Mouse (Mus musculus): Measurements from ENCODE around the gene Ocln.

Gene Ocln

DNA sequence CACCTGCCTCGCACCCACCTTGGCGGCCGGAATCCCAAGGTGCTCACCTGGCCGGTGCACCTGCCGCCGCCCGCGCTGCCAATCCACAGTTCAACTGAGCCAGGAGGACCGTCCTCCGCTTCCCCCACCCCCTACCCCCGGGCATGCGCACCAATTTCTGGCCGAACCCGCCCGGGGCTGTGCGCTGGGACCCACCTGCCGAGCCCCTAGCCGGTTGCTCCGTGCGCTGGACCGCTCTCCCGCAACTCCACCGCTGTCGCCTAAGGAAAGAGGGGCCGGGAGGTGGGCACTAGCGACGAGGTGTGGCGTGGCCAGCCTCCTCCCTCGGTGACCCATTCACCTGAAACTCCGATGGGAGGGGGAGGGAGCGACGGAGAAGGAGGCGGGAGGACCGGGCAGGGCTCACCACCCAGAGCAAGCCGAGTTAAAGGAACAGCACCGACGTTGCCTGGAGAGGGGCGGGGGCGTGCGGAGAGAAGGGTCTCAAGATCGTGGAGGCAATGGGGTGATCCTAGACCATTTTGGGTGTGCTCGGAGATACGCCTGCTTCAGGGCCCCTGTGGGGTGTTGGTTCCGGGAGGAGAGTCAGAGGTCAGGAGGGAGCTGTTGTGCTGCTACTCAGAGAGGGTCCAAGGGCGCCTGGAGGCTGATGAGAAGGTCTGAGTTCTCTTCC, at the start of gene Ocln:
Gene Ocln (minus strand): TSS at position 350 of the 673 bp plus-strand sequence.
- in situ Hi-C loops (cut with MboI), result no loop called here

DNA sequence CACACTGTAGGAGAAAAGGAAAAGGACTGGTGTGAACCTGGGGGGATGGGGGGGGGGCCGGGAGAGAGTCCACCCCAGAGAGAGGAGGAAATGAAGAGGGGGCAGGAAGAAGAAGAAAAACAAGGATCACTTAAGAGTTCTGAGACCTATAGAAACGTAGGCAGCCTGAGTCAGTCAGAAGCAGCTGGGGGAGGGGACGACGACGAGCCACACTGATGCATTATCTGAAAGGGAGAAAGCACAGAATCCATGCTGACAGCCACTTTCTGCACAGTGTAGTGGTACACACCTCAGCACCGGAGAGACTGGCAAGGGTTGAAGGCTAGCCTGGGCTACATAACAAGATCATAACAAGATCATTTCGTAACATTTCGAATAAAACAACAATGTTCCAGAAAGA, 48.5 kb upstream of the Ocln start:
- in situ Hi-C loops (cut with MboI), result no loop called here

DNA sequence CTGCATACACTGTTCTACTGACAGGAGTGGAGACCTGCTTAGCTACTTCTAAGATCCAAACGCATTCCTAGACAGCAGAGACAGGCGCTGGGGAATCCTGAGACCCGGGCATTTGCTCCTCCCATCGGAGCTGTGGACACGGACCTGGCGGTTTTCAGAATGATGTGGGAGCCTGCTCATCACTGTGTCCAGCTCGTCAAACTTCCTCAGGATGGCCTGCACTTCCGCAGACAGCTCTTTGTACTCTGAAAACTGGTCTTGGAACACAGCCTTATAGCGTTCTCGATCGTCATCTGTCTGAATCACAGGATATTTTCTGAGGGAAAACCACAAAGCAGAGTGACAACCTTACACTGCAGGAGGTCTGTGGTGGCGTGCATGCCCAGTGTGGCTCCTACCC, 47.8 kb upstream of the Ocln start:
- in situ Hi-C loops (cut with MboI), result no loop called here

DNA sequence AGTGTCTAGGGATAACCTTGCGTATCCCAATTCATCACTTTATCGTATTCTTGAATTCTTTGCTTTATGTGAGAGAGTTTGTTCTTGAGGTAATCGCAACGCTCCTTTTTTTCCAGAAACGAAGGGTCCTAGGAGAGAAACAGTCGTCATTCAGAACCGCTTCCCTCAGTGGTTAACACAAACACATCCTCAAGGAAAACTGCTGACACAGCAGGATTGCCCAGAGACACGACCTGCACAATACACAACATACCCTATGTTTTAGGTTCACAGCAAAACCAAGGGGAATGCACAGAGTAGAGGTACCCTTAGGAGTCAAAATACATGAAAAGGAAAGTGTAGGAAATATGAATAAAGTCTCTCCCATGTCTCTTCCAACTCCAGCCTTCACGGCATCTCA, 44.8 kb upstream of the Ocln start:
- in situ Hi-C loops (cut with MboI), result no loop called here

DNA sequence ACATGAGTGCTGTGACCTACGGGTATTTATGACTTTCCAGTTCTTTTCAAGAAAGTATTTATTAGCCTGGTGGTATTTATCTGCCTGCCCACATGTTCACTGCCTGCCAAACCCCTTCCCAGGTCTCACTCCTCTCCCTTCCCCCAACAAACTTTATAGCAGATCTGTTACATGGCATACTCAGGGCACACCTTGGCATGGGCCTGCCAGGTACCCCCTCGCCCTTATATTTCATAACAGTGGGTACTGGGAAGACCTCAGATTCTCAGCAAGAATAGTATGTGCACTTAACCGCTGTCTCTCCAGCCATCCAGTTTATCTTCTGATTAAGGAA, 43.0 kb upstream of the Ocln start:
- in situ Hi-C loops (cut with MboI), result no loop called here

DNA sequence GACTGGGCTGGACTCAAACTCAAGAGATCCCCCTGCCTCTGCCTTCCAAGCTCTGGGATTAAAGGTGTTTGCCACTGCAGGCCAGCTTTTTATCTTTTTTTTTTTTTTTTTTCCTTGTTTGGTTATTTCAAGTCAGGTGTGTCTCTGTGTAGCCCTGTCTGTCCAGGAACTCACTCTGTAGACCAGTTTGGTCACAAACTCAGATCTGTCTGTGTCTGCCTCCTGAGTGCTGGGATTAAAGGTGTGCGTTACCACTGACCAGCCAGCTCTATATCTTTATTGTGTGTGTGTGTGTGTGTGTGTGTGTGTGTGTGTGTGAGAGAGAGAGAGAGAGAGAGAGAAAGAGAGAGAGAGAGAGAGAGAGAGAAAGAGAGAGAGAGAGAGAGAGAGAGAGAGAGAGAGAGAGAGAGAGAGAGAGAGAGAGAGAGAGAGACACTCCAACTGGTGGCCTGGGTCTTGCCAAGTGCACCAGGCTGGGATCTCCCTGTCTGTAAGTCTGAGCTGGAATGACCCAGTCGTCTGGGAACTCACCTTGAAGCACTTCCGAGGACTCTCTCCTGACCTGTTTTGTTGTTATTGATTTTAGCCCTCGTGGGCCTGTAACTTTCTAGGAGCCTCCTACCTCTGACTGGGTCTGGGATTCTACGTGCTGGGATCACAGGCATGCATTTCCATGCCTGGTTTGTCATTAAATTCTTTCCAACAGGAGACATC, 42.5 kb upstream of the Ocln start:
- in situ Hi-C loops (cut with MboI), result no loop called here

DNA sequence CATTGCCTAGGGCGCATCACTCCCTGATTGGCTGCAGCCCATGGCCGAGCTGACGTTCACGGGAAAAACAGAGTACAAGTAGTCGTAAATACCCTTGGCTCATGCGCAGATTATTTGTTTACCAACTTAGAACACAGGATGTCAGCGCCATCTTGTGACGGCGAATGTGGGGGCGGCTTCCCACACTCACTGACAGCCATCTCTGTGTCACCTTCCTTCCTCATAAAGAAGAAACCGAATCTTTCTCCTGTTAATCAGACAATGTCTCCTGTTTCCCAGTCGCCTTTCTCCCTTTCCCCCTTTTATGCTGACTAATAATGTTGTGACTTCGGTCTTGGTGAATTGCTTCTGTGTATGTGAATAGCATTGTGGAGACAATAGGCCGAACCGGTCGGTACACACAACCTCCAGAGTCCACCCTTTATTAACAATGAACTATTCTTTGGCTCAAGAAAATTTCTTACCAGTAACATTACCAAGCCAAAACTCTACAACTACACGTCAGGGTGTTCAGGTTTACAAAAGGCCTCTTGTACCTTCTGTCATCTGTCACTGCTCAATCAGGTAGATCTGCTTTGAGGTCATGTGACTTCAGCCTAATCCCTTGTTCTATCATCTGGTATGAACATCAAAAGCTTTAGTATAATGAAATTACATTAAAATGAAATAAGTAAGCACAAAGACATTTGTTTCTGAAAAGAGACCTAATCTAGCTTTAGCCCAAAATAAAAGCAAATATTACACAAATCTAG, 41.7 kb upstream of the Ocln start:
- in situ Hi-C loops (cut with MboI), result no loop called here

DNA sequence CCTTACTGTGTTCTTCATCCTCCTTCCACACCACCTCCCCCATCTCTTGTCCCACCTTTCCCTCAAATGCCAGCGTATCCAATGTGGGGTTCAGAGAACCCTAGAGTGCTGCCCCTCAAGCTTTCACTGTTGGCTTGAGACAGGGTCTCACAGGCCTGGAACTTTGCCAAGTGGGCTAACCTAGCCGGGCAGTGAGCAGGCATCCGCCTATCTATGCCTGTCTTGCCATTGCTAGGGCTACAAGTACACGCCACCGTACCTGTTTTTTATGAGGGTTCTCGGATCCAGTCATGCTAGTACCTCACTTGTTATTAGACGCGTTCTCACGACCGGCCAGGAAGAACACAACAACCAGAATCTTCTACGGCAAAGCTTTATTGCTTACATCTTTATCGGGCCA, 36.1 kb upstream of the Ocln start:
- in situ Hi-C loops (cut with MboI), result no loop called here

DNA sequence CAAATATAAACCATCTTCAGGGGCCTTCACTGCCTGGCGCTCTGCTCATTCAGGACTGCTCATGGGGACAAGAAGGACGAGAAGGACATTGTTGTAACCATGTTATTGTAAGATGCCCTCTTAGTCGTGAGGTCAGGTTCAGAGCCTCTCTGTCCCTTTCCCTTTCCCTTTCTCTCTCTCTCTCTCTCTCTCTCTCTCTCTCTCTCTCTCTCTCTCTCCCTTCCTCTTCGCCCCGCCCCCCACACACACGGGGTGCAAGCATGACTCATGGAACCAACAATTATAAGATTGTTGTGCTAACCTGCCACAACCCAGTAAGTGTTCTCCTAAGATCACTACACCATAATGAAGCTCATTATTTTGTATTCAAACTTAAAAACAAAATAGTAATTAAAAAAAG, 29.6 kb upstream of the Ocln start:
- in situ Hi-C loops (cut with MboI), result no loop called here

DNA sequence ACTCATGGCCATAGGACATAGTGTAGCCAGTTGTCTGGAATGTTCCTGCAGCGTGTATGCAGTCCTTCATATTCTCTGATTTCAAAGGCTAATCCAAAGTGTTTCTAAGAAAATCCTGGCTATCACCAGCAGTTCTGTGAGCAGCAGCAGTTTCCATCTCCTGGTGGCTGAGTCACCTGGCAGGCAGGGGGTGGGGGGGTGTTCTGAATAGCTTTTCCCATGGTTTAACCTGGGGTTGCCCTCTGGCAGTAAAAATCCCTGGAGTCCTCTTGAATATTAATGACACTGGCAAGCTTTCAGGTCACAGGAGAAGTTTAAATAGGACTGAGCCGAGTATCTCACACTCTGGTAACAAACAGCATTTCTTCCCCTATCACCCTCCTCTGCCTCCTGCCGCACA, 29.2 kb upstream of the Ocln start:
- in situ Hi-C loops (cut with MboI), result no loop called here

DNA sequence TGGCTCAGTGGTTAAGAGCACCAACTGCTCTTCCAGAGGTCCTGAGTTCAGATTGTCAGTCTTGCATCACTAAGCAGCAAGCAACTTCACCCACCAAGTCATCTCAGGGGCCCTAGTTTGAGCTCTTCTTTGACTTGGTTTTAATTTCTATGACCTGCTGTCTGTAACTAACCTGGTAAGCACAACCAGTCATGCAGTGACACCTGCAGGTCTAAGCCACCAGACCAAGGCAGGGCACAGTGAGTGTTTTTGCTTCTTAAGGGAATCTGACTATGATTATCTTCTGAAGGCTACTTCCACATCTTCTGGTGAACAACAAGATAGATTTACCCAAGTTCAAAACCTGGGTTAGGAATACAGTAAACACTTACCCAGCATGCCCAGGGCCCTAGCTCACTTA, 27.4 kb upstream of the Ocln start:
- in situ Hi-C loops (cut with MboI), result no loop called here

DNA sequence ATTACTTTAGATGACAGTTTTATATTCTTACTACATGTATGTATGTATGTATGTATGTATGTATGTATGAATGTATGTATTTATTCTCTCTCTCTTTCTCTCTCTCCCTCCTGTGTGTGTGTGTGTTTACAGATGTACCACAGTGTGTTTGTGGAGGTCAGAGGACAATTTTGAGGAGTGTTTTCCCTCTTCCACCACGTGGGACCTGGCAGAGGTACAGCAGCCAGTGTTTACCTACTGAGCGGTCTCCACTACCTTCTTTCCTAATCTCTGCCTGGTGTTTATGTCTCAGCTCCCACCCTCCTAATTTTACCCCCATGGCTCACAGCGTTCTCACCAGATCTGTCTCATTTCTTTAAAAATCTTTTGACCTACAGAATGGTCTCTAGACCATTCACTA, 26.7 kb upstream of the Ocln start:
- in situ Hi-C loops (cut with MboI), result no loop called here

DNA sequence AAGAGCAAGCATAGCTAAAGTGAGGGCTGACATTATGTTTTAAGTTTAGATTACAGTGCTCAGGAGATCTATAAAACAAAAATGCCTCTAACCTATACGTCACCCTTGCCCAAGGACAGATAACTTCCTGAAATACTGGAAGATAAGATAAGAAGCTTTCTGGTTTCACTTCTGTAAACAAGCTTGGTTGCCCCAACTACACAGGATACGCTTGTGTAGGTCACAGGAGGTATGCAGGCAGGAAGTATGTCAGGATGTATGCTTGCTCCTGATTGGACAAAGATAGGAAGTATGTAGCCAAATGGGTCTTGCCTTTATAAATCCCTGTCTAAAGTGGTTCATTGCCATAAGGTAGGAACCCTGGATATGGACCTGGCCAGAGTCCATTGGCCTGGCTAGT, 23.4 kb upstream of the Ocln start:
- in situ Hi-C loops (cut with MboI), result no loop called here

DNA sequence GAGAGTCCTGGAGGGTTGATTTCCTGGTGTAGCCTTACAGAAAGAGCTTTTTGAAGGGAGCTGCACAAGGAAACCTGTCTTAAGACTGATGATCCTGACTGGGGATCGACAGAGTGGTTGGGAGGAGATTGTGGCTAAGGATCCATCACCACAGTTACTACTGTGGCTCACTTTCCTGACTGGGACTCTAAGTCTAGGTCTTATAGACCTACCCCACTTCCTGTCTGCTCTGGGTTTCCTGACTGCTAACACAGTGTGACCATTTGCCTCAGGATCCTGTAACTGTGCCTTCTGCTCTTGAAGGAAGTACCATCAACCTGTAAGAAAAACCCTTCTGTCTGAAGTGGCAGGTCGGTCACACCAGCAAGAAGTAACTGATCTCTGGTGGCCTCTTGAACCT, 18.2 kb upstream of the Ocln start:
- in situ Hi-C loops (cut with MboI), result no loop called here

DNA sequence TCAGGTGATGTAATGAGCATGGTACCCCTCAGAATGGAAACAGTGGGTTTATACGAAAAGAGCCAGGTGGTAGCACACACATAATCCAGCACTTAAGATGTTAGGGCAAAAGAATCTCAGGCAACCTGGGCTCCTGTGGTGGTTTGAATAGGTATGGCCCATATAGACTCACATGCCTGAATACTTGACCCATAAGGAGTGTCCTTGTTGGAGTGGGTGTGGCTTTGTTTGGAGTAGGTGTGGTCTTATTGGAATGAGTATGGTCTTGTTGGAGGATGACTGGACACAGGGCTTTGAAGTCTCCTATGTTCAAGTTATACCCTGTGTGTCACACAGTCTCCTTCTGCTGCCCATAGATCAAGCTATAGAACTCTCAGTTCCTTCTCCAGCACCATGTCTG, 15.8 kb upstream of the Ocln start:
- in situ Hi-C loops (cut with MboI), result no loop called here

DNA sequence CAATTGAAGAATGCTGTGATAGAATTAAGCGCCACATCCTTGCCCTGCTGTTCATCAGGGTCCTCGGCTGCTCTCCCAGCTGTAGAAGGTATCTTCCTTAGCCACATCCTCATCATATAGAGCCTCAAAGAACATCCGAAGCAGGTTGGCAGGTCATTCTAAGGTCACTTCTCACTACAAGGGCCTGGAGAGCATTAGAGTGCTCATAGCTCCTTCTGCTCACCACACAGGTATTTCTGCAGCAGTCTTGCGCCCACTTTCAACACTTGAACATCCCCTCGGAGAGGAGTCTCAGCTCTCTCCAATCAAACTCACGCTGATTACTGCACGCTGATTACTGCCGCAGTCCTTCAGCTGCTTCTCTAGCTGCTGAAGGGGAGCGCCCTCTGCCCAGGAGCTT, 6.9 kb upstream of the Ocln start:
- in situ Hi-C loops (cut with MboI), result no loop called here

DNA sequence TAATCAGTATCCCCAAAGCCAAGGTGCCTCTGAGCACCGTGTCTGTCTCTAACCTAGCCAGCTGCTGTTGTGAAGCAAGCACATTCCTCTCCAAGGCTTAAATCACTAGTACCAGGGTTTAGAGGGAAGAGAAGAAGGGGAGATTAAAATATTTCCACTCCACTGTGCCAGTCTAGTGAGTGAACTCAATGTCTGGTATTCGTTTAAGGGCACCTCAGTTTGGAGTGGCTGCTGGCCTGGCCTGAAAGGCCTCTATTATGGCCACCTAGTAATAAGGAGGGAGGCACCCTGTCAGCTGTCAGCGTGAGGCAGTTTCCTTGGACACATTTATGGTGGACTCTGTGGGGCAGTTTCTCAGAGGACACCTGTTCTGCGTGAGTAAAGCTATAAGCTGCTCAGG, 4.5 kb upstream of the Ocln start:
- in situ Hi-C loops (cut with MboI), result no loop called here

DNA sequence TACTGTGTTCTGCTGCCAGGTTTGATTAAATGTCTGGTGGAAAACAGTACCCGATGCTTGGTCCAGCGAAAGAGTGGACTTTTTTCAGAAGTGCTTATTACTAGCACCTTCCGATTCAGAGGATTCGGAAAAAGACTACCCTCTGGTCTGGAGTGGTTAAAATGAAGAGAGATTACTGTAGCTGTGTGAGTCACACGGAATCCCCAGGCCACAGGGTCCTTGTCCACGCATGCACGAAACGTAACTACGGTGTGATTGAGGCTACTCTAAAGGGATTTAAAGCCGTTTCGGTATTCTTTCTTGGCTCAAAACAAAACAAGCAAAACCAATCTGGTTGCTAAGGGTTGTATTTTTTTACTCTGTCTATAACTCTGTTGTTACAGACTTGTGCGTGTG, 522 bp upstream of the Ocln start:
- in situ Hi-C loops (cut with MboI), result no loop called here

DNA sequence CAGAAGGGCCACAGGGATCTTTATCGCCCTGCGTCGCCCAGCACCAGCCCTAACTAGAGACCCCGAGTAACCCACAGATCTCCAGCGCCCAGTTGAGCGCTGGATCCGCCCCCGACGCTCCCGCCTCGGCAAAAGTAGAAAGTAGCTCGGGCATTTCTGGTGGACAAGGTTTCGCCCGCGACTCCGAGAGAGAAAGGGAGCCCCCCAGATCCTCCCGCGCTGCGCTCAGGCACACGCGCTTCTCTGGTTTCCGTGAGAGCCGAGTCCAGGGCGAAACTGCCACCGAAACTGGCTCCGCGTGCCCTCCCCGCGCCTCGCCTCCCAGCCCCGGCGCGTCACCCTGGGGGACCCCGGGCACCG, 529 bp downstream of the Ocln start:
- in situ Hi-C loops (cut with MboI), result no loop called here

DNA sequence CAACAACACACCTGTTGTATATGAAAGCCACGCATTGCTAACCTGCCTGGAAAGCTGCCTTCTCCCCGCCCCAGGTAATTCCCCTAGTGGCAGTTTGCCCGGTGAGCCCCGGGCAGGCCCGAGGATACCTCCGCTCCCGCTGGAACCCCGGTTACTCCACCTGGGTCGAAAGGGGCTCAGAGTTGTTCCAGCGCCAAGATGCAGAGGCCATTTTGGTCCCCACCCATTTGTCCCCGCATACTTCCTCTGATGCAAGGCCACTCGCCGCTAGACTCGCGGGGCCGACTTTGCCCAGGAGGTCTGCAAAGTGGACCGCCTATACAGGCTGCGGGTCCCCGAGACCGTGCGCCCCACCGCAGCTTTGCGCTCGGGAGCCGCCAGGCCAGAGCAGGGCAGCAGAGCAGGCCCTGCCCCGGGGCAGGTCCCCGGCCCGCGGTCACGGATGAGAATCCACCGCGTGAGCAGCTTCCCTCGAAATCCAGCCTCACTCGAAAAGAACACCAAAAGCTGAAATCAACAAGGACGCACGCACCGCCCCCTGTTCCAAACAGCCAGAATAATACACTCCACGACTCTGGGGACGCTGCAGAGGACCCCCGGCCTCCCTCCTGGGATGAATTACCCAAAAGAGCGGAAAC, 1.0 kb downstream of the Ocln start:
- in situ Hi-C loops (cut with MboI), result no loop called here

DNA sequence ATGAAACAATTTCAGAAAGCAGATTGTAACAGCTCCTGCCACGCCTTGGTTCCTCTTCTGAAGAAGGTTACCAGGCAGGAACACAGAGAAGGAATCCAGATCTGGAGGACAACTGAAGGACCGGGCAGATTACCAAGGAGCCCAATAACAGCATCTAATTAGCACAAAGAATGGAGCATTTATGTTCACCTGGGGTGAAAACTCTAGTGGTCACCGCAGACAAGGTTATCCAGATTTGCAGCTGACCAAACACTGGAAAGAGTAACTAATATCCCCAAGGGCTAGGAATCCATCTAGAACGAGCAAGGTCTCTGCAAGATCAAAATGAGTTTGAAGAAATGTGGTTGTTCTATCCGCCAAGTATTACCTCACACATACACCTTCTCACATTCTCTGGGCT, 5.2 kb downstream of the Ocln start:
- in situ Hi-C loops (cut with MboI), result no loop called here

DNA sequence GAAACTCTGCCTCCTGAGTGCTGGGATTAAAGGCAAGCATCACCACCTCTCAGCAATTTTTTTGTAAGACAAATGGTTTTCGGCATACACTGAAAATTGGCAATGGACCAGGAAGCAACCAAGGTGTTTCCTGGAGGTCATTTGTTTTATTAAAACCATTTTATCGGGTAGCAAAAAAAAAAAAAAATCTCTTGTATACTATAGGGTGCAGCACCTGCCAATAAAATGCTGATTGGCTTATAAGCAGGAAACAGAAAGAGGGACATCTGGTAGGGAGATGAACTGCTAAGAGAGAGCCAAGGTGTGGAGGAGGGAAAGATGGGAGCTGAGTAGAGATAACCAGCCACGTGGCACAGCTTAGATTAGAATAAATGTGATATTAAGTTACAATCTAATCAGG, 7.0 kb downstream of the Ocln start:
- in situ Hi-C loops (cut with MboI), result no loop called here

DNA sequence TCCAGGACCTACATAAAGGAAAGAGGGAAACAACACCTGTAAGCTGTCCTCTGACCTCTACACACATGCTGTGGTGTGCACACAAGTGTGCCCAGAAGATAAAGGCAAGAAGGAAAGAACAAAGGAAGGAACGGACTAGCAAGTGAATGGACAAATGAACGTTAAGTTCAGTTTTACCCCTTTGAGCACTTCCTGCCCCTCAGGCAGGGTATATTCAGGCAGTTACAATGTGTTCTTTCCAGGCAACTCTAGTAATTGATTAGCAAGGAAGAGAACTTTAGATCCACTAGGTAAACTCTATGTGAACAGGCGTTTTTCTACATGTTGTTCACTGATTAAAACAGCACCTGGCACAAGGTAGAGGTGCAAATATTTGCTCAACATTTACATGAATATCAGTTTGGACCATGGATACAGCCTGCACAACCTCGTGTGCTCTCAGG, 8.3 kb downstream of the Ocln start:
- in situ Hi-C loops (cut with MboI), result no loop called here
